Comparison of ENCODE assay signal across 8 mouse cellular contexts in the genomic region with DNA sequence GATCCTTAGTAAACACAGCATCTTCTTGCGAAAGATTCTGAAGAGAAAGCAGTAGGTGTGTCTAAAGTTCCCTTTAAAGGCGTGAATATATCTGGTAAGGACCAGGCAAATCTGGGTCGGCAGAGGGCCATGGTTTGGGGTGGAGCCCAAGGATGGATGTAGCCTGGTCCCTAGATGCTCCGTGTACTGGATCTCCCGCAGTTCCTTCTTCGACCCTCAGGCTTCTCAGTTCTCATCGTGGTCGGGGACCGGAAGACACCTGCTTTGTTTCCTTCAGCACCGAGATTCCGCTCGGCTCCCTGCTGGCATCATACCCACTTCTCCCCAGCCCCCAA. TPM values are rescaled to one million over a fixed set of nuclear protein-coding genes. Genes with fewer than 3 reads are reported as not detected.
A peak's percentile ranks its signal among the peaks of the same experiment; 100 is the strongest.
DNase-seq lines count a peak whose midpoint lies in the region; ATAC-seq and TF ChIP-seq lines count a peak whose summit lies in the region.

No protein-coding gene starts in this region.

- H3K9me3 ChIP-seq in kidney, embryonic 15.5 days (replicated peaks) = no peaks in the 10 kb centered on the region
- no peaks in the 10 kb centered on the region for H3K9me3 ChIP-seq in embryonic facial prominence, embryonic 10.5 days
- no peaks in the 10 kb centered on the region for H3K9me3 ChIP-seq in intestine, embryonic 14.5 days (ENCODE audit: control insufficient read depth, low read length)
- H3K9me3 ChIP-seq in midbrain, postnatal 0 days (ENCODE audit: low read length) = no peaks in the 10 kb centered on the region

- peak overlapping the region; percentile 77 for H3K4me3 ChIP-seq in kidney, embryonic 15.5 days (replicated peaks)
- H3K4me3 ChIP-seq in embryonic facial prominence, embryonic 10.5 days = peak overlapping the region; percentile 92
- peak overlapping the region; percentile 93 for H3K4me3 ChIP-seq in intestine, embryonic 14.5 days (ENCODE audit: low read depth, low read length)
- H3K4me3 ChIP-seq in midbrain, postnatal 0 days (ENCODE audit: low read depth, low read length) = peak overlapping the region; percentile 89

- H3K9ac ChIP-seq in kidney, embryonic 15.5 days = peak overlapping the region; percentile 85
- peak overlapping the region; percentile 79 for H3K9ac ChIP-seq in intestine, embryonic 14.5 days (ENCODE audit: low read length)
- peak overlapping the region; percentile 83 for H3K9ac ChIP-seq in midbrain, postnatal 0 days (replicated peaks; ENCODE audit: low read length, poor library complexity, severe bottlenecking)

- peak; percentile 30 for ATAC-seq in kidney, embryonic 15.5 days (replicated peaks; ENCODE audit: low FRiP score)
- ATAC-seq in intestine, embryonic 14.5 days (replicated peaks; ENCODE audit: low FRiP score, low TSS enrichment, low read depth) = peak; percentile 37
- peak; percentile 42; the same call in 1 of the 2 replicates for ATAC-seq in midbrain, postnatal 0 days (ENCODE audit: low FRiP score)

- WGBS in kidney, embryonic 15.5 days = under 1% methylated on average over 12 of the region's 12 CpGs
- under 1% methylated on average over 12 of the region's 12 CpGs for WGBS in embryonic facial prominence, embryonic 10.5 days
- WGBS in intestine, embryonic 14.5 days = 2% methylated on average over 12 of the region's 12 CpGs
- WGBS in midbrain, postnatal 0 days = 1% methylated on average over 12 of the region's 12 CpGs

- peak overlapping the region; percentile 98 for H3K27ac ChIP-seq in kidney, embryonic 15.5 days
- H3K27ac ChIP-seq in embryonic facial prominence, embryonic 10.5 days (replicated peaks) = peak overlapping the region; percentile 91
- peak overlapping the region; percentile 98 for H3K27ac ChIP-seq in intestine, embryonic 14.5 days (ENCODE audit: low read depth)
- peak overlapping the region; percentile 92 for H3K27ac ChIP-seq in midbrain, postnatal 0 days (ENCODE audit: low read depth, low read length)

- no peak for TF ChIP-seq CTCF in midbrain, postnatal 0 days (IDR thresholded peaks at IDR 0.05)

- DNase-seq in kidney, adult 8-10 months = no peak
- DNase-seq in embryonic facial prominence, embryonic 10.5 days (ENCODE audit: low spot score) = no peak
- DNase-seq in intestine, embryonic 14.5 days (ENCODE audit: low spot score) = no peak
- DNase-seq in midbrain, postnatal 0 days (ENCODE audit: low spot score) = no peak
- no peak for DNase-seq in ovary, postnatal 14 days (ENCODE audit: low spot score)
- no peak for DNase-seq in kidney, postnatal 10 days
- DNase-seq in cerebellum, adult 11 months = no peak

- H3K4me2 ChIP-seq in kidney, embryonic 15.5 days = peak overlapping the region; percentile 73
- peak overlapping the region; percentile 95 for H3K4me2 ChIP-seq in intestine, embryonic 14.5 days (ENCODE audit: low read length)
- H3K4me2 ChIP-seq in midbrain, postnatal 0 days (ENCODE audit: low read depth, low read length, poor library complexity, severe bottlenecking) = peak overlapping the region; percentile 64

- H3K36me3 ChIP-seq in kidney, embryonic 15.5 days = peaks cover under 1% of the 10 kb centered on the region; the same call in 1 of the 2 replicates
- peaks cover 6% of the 10 kb centered on the region for H3K36me3 ChIP-seq in embryonic facial prominence, embryonic 10.5 days (replicated peaks)
- peaks cover 4% of the 10 kb centered on the region; the same call in 1 of the 2 replicates for H3K36me3 ChIP-seq in intestine, embryonic 14.5 days (ENCODE audit: control insufficient read depth, insufficient read depth, low read length)
- H3K36me3 ChIP-seq in midbrain, postnatal 0 days (ENCODE audit: insufficient read depth, low read length) = no peaks in the 10 kb centered on the region

- peaks cover 34% of the 10 kb centered on the region for H3K4me1 ChIP-seq in kidney, embryonic 15.5 days
- peaks cover 35% of the 10 kb centered on the region for H3K4me1 ChIP-seq in embryonic facial prominence, embryonic 10.5 days
- H3K4me1 ChIP-seq in intestine, embryonic 14.5 days (replicated peaks; ENCODE audit: control insufficient read depth, insufficient read depth, low read length) = peaks cover 32% of the 10 kb centered on the region
- peaks cover 12% of the 10 kb centered on the region; the same call in 1 of the 2 replicates for H3K4me1 ChIP-seq in midbrain, postnatal 0 days (ENCODE audit: insufficient read depth, low read length)

- no peaks in the 10 kb centered on the region for H3K27me3 ChIP-seq in kidney, embryonic 15.5 days
- H3K27me3 ChIP-seq in embryonic facial prominence, embryonic 10.5 days (replicated peaks; ENCODE audit: low read depth, poor library complexity, severe bottlenecking) = no peaks in the 10 kb centered on the region
- no peaks in the 10 kb centered on the region for H3K27me3 ChIP-seq in intestine, embryonic 14.5 days (replicated peaks; ENCODE audit: control insufficient read depth, insufficient read depth, low read length)
- no peaks in the 10 kb centered on the region for H3K27me3 ChIP-seq in midbrain, postnatal 0 days (ENCODE audit: insufficient read depth, low read length)

RNA-seq across cellular contexts. Expression of a gene that starts 0.8 kb away (rescaled TPM):
- 12.1 and 13.5 TPM in 2 replicates for polyA plus RNA-seq in kidney, embryonic 15.5 days (2015; fragmentation: Nextera tagmentation; extraction: Ambion mirVana)
- polyA plus RNA-seq in embryonic facial prominence, embryonic 10.5 days (2016; fragmentation: Nextera tagmentation; extraction: Ambion mirVana) = 11.3 and 13.3 TPM in 2 replicates
- 14.0 and 14.7 TPM in 2 replicates for polyA plus RNA-seq in intestine, embryonic 14.5 days (2014; fragmentation: Nextera tagmentation; extraction: Ambion mirVana)
- 74.4 and 79.2 TPM in 2 replicates for total RNA-seq in midbrain, postnatal 0 days (2014; rRNA removed)
- 29.1 and 41.8 TPM in 2 replicates for polyA plus RNA-seq in midbrain, postnatal 0 days (2015; fragmentation: Nextera tagmentation; extraction: Ambion mirVana)

RNA-seq across cellular contexts. Expression of a gene that starts 55.2 kb away (rescaled TPM):
- polyA plus RNA-seq in kidney, embryonic 15.5 days (2015; fragmentation: Nextera tagmentation; extraction: Ambion mirVana) = 40.0 and 43.8 TPM in 2 replicates
- polyA plus RNA-seq in embryonic facial prominence, embryonic 10.5 days (2016; fragmentation: Nextera tagmentation; extraction: Ambion mirVana) = 6.8 and 7.0 TPM in 2 replicates
- 166 and 167 TPM in 2 replicates for polyA plus RNA-seq in intestine, embryonic 14.5 days (2014; fragmentation: Nextera tagmentation; extraction: Ambion mirVana)
- total RNA-seq in midbrain, postnatal 0 days (2014; rRNA removed) = 3.6 and 3.9 TPM in 2 replicates
- polyA plus RNA-seq in midbrain, postnatal 0 days (2015; fragmentation: Nextera tagmentation; extraction: Ambion mirVana) = 5.0 and 5.7 TPM in 2 replicates
